Mouse (Mus musculus): ENCODE results near the gene Phf1.

Gene Phf1

GRCm38 (mm10) chr17:26981050-26981449 lies 48.2 kb downstream of the Phf1 start:
- no peak for DNase-seq

GRCm38 (mm10) chr17:26983382-26983781 lies 50.5 kb downstream of the Phf1 start:
- DNase-seq: no peak

GRCm38 (mm10) chr17:26985503-26986179 lies 52.8 kb downstream of the Phf1 start:
- no peak for DNase-seq
